Mouse (Mus musculus) heart, embryonic 11.5 days (tissue): ENCODE data around the gene Defb23. TPM values are rescaled to one million over a fixed set of nuclear protein-coding genes. Genes with fewer than 3 reads are reported as not detected.
A peak's percentile ranks its signal among the peaks of the same experiment; 100 is the strongest.

Experiments
- ATAC-seq: fragments of 200-750 bp; cut with Nextera tagmentation; replicated peaks from 2 replicates; pipeline ENCODE4 v1.8.0; 2017; ENCODE audit warnings: moderate library complexity; ENCODE audit not compliant: insufficient number of reproducible peaks, low FRiP score, low TSS enrichment
- H3K27ac ChIP-seq: fragments of 300-500 bp; sonication (generic); 2 replicates; pipeline ENCODE4 v1.5.1; 2014; ENCODE audit warnings: mild to moderate bottlenecking, low read depth, low read length
- H3K27me3 ChIP-seq: fragments of 300-500 bp; sonication (generic); 2 replicates; pipeline ENCODE4 v1.6.1; 2014; ENCODE audit warnings: mild to moderate bottlenecking, low read length, mixed read lengths; ENCODE audit not compliant: control insufficient read depth, insufficient read depth
- H3K36me3 ChIP-seq: fragments of 300-500 bp; sonication (generic); 2 replicates; pipeline ENCODE4 v1.6.1; 2014; ENCODE audit warnings: mild to moderate bottlenecking, low read length, moderate library complexity, mixed read lengths; ENCODE audit not compliant: control insufficient read depth, insufficient read depth
- H3K4me1 ChIP-seq: fragments of 300-500 bp; sonication (generic); 2 replicates; pipeline ENCODE4 v1.6.1; 2014; ENCODE audit warnings: low read length; ENCODE audit not compliant: control insufficient read depth, insufficient read depth
- H3K4me2 ChIP-seq: fragments of 300-500 bp; sonication (generic); 2 replicates; pipeline ENCODE4 v1.6.1; 2014; ENCODE audit warnings: mild to moderate bottlenecking, moderate library complexity
- H3K4me3 ChIP-seq: fragments of 300-500 bp; sonication (generic); 2 replicates; pipeline ENCODE4 v1.5.1; 2014; ENCODE audit warnings: low read depth, low read length
- H3K9ac ChIP-seq: fragments of 300-500 bp; sonication (generic); 2 replicates; pipeline ENCODE4 v1.6.1; 2014; ENCODE audit warnings: mild to moderate bottlenecking, low read depth, low read length, moderate library complexity
- H3K9me3 ChIP-seq: fragments of 300-500 bp; sonication (generic); replicated peaks from 2 replicates; pipeline ENCODE4 v1.6.1; 2016; ENCODE audit warnings: low read length; ENCODE audit not compliant: control insufficient read depth
- WGBS: fragments of 180-500 bp; shearing (Covaris S2); extraction: QIAGEN DNeasy Blood & Tissue Kit; methylation state at CpG from one replicate; pipeline ENCODE4 v1.1.7; 2014; ENCODE audit not compliant: insufficient replicate concordance; 5-methylcytosine and 5-hydroxymethylcytosine counted together
- polyA plus RNA-seq: library from polyadenylated mRNA; unstranded; fragments of >200 nt; fragmentation: Nextera tagmentation; extraction: Ambion mirVana; gene quantifications from 2 replicates; pipeline ENCODE4 v1.2.1, GENCODE M21; 2014

Gene Defb23
- polyA plus RNA-seq, 1 experiment from 2014 or later, result not detected

DNA sequence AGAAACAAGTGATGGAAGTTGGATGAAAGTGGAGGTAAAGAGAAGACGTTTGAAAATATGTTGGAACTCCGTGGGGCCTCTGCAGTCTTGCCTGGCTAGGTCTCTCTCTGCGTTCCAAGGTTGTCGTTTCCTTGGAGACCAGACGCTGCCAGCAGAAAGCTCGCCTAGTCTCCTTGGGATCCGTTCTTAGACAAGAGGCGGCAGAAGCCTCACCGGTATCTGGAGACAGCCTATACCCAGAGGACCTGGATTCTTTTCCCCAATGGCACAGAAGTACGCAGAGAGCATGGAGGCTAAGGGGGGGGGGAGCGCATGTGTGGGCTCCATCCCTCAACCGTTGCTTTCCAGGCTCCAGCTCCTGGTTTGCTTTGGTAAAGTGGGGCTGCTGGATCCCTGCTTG is 36.9 kb downstream of the Defb23 start:
- Histone ChIP-seq H3K4me3 (0 out of 2 replicates have a peak overlapping the region, but pooled peaks have one; percentile 2), H3K4me1 (peaks cover 6% of the 10 kb centered on the region), H3K9me3 (no peaks in the 10 kb centered on the region), H3K9ac (no peak overlapping the region; the same call in 1 of the 2 replicates), H3K4me2 (peak overlapping the region; percentile 44), H3K27ac (no peak overlapping the region), H3K27me3 (no peaks in the 10 kb centered on the region), H3K36me3 (no peaks in the 10 kb centered on the region)
- 6% methylated on average over 12 of the region's 12 CpGs for whole genome bisulfite sequencing
- ATAC-seq, result no peak

DNA sequence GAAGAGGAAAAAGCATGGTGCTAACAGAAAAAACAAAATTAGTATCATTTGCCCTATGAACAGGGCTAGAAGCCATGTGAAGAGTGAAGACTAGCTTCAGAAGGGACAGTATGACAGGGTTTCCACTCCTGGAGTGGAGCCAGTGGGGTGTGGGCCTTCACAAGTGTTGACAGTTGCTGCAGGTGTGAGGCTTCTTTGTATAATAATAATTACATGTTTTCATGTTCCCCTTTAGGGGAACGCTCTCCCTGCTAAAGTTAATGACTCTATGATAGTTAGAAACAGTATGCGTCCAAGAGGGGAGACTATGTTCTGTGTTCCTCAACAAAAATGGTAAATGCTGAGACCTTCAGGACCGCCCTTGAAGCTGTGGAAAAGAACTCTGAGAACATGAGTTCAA is 48.6 kb downstream of the Defb23 start:
- no peak overlapping the region; the same call in 1 of the 2 replicates for H3K4me3 ChIP-seq
- peak overlapping the region; percentile 100; the same call in 1 of the 2 replicates for H3K9ac ChIP-seq
- H3K4me2 ChIP-seq, result peak overlapping the region; percentile 95
- H3K9me3 ChIP-seq, result peaks cover 5% of the 10 kb centered on the region; the same call in 1 of the 2 replicates
- H3K27ac ChIP-seq, result peak overlapping the region; percentile 100
- 88% methylated on average over 3 of the region's 3 CpGs for WGBS
- no peaks in the 10 kb centered on the region for H3K27me3 ChIP-seq
- ATAC-seq, result no peak
- peaks cover 14% of the 10 kb centered on the region for H3K4me1 ChIP-seq
- H3K36me3 ChIP-seq, result no peaks in the 10 kb centered on the region

DNA sequence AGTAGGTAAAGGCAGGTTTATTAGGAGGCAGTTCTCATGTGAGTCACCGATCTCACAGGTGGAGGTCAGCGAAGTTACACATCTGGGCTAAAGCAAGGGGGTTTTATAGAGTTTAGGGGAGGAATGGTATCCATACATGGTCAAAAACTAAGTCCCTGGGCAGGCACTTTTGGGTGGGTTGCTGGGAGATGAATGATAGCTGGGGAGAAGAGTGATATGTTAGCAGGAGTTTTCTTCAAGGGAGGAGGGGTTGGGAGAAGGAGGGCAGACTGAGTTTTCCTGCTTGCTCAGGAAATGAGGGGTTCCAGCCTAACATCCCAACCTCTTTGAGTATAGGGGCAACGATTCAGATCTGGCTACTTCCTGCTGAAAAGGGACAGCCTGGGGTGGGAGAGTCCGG is 49.1 kb downstream of the Defb23 start, which contains the start of gene 6820408C15Rik:
6820408C15Rik (plus strand) TSS at position 301 of the 400 bp plus-strand sequence.
- Histone ChIP-seq H3K27ac (peak within 1 kb of the TSS; percentile 100), H3K4me2 (peak within 1 kb of the TSS; percentile 95), H3K9me3 (peaks cover 5% of the 10 kb centered on the region; the same call in 1 of the 2 replicates), H3K4me3 (peak within 1 kb of the TSS; percentile 96), H3K27me3 (no peaks in the 10 kb centered on the region), H3K36me3 (no peaks in the 10 kb centered on the region), H3K9ac (peak within 1 kb of the TSS; percentile 100), H3K4me1 (peaks cover 19% of the 10 kb centered on the region)
- ATAC-seq, result no peak
- WGBS, result 27% methylated on average over 4 of the region's 4 CpGs

DNA sequence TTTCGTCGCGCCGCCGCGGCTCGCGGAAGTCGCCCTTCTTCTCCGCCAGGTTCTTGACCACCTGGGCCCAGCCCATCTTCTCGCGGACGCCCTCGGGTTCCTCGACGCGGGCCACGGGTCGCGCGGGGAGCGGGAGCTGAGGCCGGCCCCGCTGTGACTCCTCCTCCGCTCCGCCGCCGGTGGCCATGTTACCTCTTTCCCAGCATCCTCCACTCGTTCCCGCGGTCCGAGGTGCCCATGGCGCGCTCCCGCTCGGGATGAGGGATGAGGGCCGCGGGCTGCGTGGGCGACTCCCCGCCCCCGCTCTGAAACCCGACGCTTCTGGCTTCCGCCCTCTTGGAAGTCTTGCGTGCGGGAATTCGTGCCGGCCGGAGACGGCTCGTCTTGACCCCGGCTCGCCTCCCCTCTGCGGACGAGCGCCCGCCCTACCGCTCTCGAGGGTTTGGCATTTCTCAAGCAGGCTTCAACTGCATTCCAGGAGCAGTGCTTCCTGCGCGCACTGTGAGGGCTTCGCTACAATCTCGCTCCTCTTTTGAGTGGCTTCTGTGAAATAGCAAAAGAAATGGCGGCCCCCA is 49.7 kb downstream of the Defb23 start, which contains the start of gene Zcchc3:
Zcchc3 (minus strand) TSS at position 437 of the 575 bp plus-strand sequence.
- Histone ChIP-seq H3K4me3 (peak within 1 kb of the TSS; percentile 96), H3K9me3 (peaks cover 5% of the 10 kb centered on the region; the same call in 1 of the 2 replicates), H3K27ac (peak within 1 kb of the TSS; percentile 100), H3K9ac (peak within 1 kb of the TSS; percentile 100), H3K27me3 (no peaks in the 10 kb centered on the region), H3K36me3 (no peaks in the 10 kb centered on the region), H3K4me1 (peaks cover 24% of the 10 kb centered on the region), H3K4me2 (peak within 1 kb of the TSS; percentile 95)
- peak; percentile 82 for ATAC-seq
- WGBS, result under 1% methylated on average over 56 of the region's 65 CpGs

DNA sequence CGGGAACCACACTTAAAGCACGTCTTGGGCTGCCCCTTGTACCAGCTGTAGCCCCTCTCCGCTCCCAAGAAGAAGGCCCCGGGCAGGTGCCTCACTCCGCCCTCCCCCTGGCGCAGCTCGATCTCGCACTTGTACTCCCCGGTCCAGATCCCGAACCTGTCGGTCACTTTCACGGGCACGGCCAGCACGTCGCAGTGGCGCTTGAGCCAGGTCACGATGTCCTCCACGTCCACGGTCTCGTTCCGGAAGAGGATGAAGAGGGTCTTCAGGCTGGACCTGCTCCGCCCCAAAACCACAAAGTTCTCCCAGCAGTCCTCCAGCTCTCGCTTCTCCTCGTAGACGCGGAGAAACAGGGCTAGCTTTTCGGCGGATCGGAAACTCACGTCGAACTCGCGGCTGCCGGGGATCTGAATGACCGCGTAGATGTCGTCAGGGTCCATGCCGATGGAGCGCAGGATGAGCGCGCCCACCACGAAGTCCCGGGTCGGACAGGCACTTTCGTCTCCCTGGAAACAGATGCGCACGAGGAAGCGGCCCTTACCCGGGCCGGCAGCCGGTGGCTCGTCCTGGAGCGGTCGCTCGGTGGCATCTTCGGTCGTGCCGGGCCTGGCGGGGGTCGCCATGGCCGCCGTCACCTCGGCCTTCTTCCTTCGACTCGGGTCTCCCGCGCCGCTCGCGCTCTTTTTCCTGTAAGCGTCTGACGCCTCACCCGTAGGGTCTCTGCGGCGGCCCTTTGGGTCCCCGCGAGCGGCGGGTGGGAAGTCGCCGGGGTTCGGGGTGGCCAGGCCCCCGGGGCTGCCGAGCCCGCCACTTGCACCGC is 50.4 kb downstream of the Defb23 start:
- no peaks in the 10 kb centered on the region for H3K36me3 ChIP-seq
- ATAC-seq, result no peak
- peaks cover 5% of the 10 kb centered on the region; the same call in 1 of the 2 replicates for H3K9me3 ChIP-seq
- no peaks in the 10 kb centered on the region for H3K27me3 ChIP-seq
- H3K9ac ChIP-seq, result peak overlapping the region; percentile 100
- peak overlapping the region; percentile 100 for H3K27ac ChIP-seq
- peak overlapping the region; percentile 96 for H3K4me3 ChIP-seq
- peaks cover 28% of the 10 kb centered on the region for H3K4me1 ChIP-seq
- peak overlapping the region; percentile 95 for H3K4me2 ChIP-seq
- WGBS, result under 1% methylated on average over 84 of the region's 86 CpGs

DNA sequence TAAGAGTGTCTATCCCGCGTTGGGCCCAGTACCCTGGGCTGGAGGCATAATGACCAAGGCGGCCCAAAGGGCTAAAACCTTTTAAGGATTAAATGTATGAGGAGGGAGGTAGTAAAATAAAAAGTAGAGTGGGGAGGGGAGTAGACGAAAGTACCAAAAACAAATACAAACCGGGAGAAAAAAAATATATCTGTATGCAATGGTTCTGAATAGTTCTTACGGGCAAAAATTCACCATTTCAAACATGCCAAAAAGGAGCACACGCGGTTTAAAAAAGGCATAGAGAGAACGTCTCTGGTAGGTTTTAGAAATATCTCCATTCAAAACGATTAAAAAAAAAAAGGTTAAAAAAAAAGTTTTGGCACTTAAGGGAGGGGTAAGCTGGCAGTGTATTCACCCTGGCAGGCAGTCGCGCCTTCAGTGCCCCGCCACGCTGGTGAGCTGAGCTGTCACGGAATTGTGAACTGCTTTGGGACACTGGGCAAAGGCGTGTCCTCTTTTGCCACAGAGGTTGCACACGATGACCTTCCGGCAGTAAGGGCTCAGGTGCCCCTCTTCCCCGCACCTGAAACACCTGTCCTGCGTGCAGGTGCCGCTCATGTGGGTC is 51.2 kb downstream of the Defb23 start:
- Histone ChIP-seq H3K9me3 (peaks cover 5% of the 10 kb centered on the region; the same call in 1 of the 2 replicates), H3K4me3 (peak overlapping the region; percentile 96), H3K27me3 (no peaks in the 10 kb centered on the region), H3K9ac (peak overlapping the region; percentile 100), H3K36me3 (no peaks in the 10 kb centered on the region), H3K4me2 (peak overlapping the region; percentile 95), H3K27ac (peak overlapping the region; percentile 100), H3K4me1 (peaks cover 28% of the 10 kb centered on the region)
- no peak for ATAC-seq
- 2% methylated on average over 21 of the region's 21 CpGs for WGBS

DNA sequence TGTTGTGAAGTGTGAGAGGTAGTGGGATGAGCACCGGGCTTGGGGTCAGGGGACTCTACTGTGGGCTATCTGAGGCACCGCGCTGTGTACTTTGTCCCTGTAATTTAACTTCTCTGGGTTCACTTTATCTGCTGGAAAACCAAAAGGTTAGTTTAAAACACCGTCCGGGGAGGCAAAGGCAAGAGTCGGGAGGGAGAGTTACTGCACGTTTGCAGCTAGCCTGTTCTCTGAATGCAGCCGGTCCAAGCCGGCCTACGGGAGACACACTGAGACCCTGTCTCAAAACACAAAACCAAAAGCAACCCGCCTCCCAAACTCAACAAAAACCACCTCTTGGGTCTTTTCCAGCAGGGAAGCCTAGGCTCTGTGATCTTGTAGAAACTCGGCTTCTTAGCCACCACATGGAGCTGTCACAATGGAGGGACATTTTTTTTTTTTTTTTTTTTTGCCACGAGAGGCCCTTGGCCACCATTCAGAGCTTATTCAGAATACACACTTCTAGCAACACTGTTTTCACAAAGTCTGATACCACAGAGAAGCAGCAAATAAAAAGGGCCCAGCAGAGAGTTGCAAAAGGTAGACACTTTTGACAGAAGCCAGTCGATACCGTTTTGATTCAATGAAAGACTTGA is 51.8 kb downstream of the Defb23 start:
- 5% methylated on average over 15 of the region's 15 CpGs for WGBS
- no peak for ATAC-seq
- peak overlapping the region; percentile 100 for H3K27ac ChIP-seq
- peaks cover 5% of the 10 kb centered on the region; the same call in 1 of the 2 replicates for H3K9me3 ChIP-seq
- H3K27me3 ChIP-seq, result no peaks in the 10 kb centered on the region
- peak overlapping the region; percentile 100 for H3K9ac ChIP-seq
- H3K4me1 ChIP-seq, result peaks cover 28% of the 10 kb centered on the region
- H3K4me3 ChIP-seq, result peak overlapping the region; percentile 96
- peak overlapping the region; percentile 95 for H3K4me2 ChIP-seq
- no peaks in the 10 kb centered on the region for H3K36me3 ChIP-seq

DNA sequence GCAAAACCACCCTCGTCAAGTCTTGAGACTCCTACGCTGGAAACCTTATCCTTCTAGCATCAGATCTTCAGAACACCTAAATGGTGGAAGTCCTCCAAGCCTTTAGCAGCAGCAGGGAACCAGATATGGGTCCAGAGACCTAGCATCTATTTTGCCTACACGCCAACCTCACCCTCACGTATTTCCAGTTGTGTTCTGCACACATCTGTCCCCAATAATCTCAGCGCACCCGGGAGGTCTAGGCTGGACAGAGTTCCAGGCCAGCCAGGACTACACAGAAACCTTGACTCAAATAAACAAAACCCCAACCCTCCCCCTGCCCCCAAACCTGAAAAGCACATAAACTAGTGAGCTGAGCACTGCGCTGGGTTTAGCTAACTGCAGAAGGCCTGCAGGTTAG is 52.9 kb downstream of the Defb23 start:
- H3K4me1 ChIP-seq, result peaks cover 28% of the 10 kb centered on the region
- H3K9me3 ChIP-seq, result peaks cover 5% of the 10 kb centered on the region; the same call in 1 of the 2 replicates
- ATAC-seq, result no peak
- H3K27ac ChIP-seq, result peak overlapping the region; percentile 100
- no peaks in the 10 kb centered on the region for H3K36me3 ChIP-seq
- WGBS, result 8% methylated on average over 7 of the region's 7 CpGs
- peak overlapping the region; percentile 96 for H3K4me3 ChIP-seq
- no peaks in the 10 kb centered on the region for H3K27me3 ChIP-seq
- peak overlapping the region; percentile 95 for H3K4me2 ChIP-seq
- peak overlapping the region; percentile 100 for H3K9ac ChIP-seq
